Mouse (Mus musculus): Measurements from ENCODE around the gene Rad51b. TPM values are rescaled to one million over a fixed set of nuclear protein-coding genes. Genes with fewer than 3 reads are reported as not detected.

Gene Rad51b
- total and polyA plus RNA-seq, 2 experiments from 2014 or later = 1.4 to 1.8 TPM

- Histone ChIP-seq H3K4me1 (ENCODE audit: control insufficient read depth, insufficient read depth) (0 out of 2 replicates have a peak, but pooled peaks cover 5% of the 10 kb centered on the region), H3K9me3 (replicated peaks; ENCODE audit: control insufficient read depth, low read length) (no peaks in the 10 kb centered on the region), H3K27ac (ENCODE audit: low read depth) (peak overlapping the region; percentile 70), H3K4me3 (ENCODE audit: low read depth, low read length) (no peak overlapping the region), H3K27me3 (ENCODE audit: control insufficient read depth, insufficient read depth, low read length) (no peaks in the 10 kb centered on the region), H3K36me3 (replicated peaks; ENCODE audit: control insufficient read depth, insufficient read depth, low read length) (no peaks in the 10 kb centered on the region), H3K4me2 (ENCODE audit: low read depth, low read length) (no peak overlapping the region), H3K9ac (replicated peaks; ENCODE audit: low read depth, low read length) (0 out of 2 replicates have a peak overlapping the region, but pooled peaks have one; percentile 5)
- 51% methylated on average over 11 of the region's 11 CpGs for WGBS
- no peak for TF ChIP-seq CTCF (IDR thresholded peaks at IDR 0.05; ENCODE audit: low read depth)
- no peak for TF ChIP-seq EP300 (IDR thresholded peaks at IDR 0.05; ENCODE audit: low read depth)
- ATAC-seq (ENCODE audit: insufficient read depth, low read depth) = no peak
- DNase-seq (ENCODE audit: low spot score) = no peak
These were observed 214.5 kb downstream of the Rad51b start for GRCm38 (mm10) chr12:79511454-79512204.

GRCm38 (mm10) chr12:79512205-79512886 lies 215.3 kb downstream of the Rad51b start:
- ATAC-seq (ENCODE audit: insufficient read depth, low read depth) (no peak), DNase-seq (ENCODE audit: low spot score) (no peak)
- 72% methylated on average over 10 of the region's 10 CpGs for WGBS
- no peaks in the 10 kb centered on the region for H3K9me3 ChIP-seq (replicated peaks; ENCODE audit: control insufficient read depth, low read length)
- no peak overlapping the region for H3K4me2 ChIP-seq (ENCODE audit: low read depth, low read length)
- H3K4me3 ChIP-seq (ENCODE audit: low read depth, low read length) = no peak overlapping the region
- H3K27me3 ChIP-seq (ENCODE audit: control insufficient read depth, insufficient read depth, low read length) = no peaks in the 10 kb centered on the region
- 0 out of 2 replicates have a peak, but pooled peaks cover 5% of the 10 kb centered on the region for H3K4me1 ChIP-seq (ENCODE audit: control insufficient read depth, insufficient read depth)
- peak overlapping the region; percentile 70 for H3K27ac ChIP-seq (ENCODE audit: low read depth)
- no peaks in the 10 kb centered on the region for H3K36me3 ChIP-seq (replicated peaks; ENCODE audit: control insufficient read depth, insufficient read depth, low read length)
- TF ChIP-seq CTCF (IDR thresholded peaks at IDR 0.05; ENCODE audit: low read depth) = no peak
- no peak for TF ChIP-seq EP300 (IDR thresholded peaks at IDR 0.05; ENCODE audit: low read depth)
- H3K9ac ChIP-seq (replicated peaks; ENCODE audit: low read depth, low read length) = no peak overlapping the region

- H3K4me3 ChIP-seq (ENCODE audit: low read depth, low read length) = no peak overlapping the region
- H3K36me3 ChIP-seq (replicated peaks; ENCODE audit: control insufficient read depth, insufficient read depth, low read length) = no peaks in the 10 kb centered on the region
- no peaks in the 10 kb centered on the region for H3K9me3 ChIP-seq (replicated peaks; ENCODE audit: control insufficient read depth, low read length)
- no peak overlapping the region for H3K27ac ChIP-seq (ENCODE audit: low read depth)
- H3K9ac ChIP-seq (replicated peaks; ENCODE audit: low read depth, low read length) = no peak overlapping the region
- ATAC-seq (ENCODE audit: insufficient read depth, low read depth) (no peak), DNase-seq (ENCODE audit: low spot score) (no peak)
- no peaks in the 10 kb centered on the region for H3K27me3 ChIP-seq (ENCODE audit: control insufficient read depth, insufficient read depth, low read length)
- H3K4me1 ChIP-seq (ENCODE audit: control insufficient read depth, insufficient read depth) = 0 out of 2 replicates have a peak, but pooled peaks cover 5% of the 10 kb centered on the region
- 70% methylated on average over 5 of the region's 5 CpGs for WGBS
- H3K4me2 ChIP-seq (ENCODE audit: low read depth, low read length) = no peak overlapping the region
- no peak for TF ChIP-seq EP300 (IDR thresholded peaks at IDR 0.05; ENCODE audit: low read depth)
- TF ChIP-seq CTCF (IDR thresholded peaks at IDR 0.05; ENCODE audit: low read depth) = no peak
These were observed 216.1 kb downstream of the Rad51b start for GRCm38 (mm10) chr12:79512982-79513681.

- H3K4me1 ChIP-seq (ENCODE audit: control insufficient read depth, insufficient read depth) = 0 out of 2 replicates have a peak, but pooled peaks cover 5% of the 10 kb centered on the region
- H3K27ac ChIP-seq (ENCODE audit: low read depth) = no peak overlapping the region
- no peak overlapping the region for H3K4me2 ChIP-seq (ENCODE audit: low read depth, low read length)
- H3K27me3 ChIP-seq (ENCODE audit: control insufficient read depth, insufficient read depth, low read length) = no peaks in the 10 kb centered on the region
- no peak for DNase-seq (ENCODE audit: low spot score)
- no peak overlapping the region for H3K4me3 ChIP-seq (ENCODE audit: low read depth, low read length)
- WGBS = 83% methylated on average over 3 of the region's 3 CpGs
- no peak for ATAC-seq (ENCODE audit: insufficient read depth, low read depth)
- H3K9me3 ChIP-seq (replicated peaks; ENCODE audit: control insufficient read depth, low read length) = no peaks in the 10 kb centered on the region
- H3K36me3 ChIP-seq (replicated peaks; ENCODE audit: control insufficient read depth, insufficient read depth, low read length) = no peaks in the 10 kb centered on the region
- no peak overlapping the region for H3K9ac ChIP-seq (replicated peaks; ENCODE audit: low read depth, low read length)
- TF ChIP-seq CTCF (IDR thresholded peaks at IDR 0.05; ENCODE audit: low read depth) = no peak
- no peak for TF ChIP-seq EP300 (IDR thresholded peaks at IDR 0.05; ENCODE audit: low read depth)
These were observed 217.6 kb downstream of the Rad51b start for GRCm38 (mm10) chr12:79514680-79515079.

- no peaks in the 10 kb centered on the region for H3K27me3 ChIP-seq (ENCODE audit: control insufficient read depth, insufficient read depth, low read length)
- H3K9me3 ChIP-seq (replicated peaks; ENCODE audit: control insufficient read depth, low read length) = no peaks in the 10 kb centered on the region
- H3K27ac ChIP-seq (ENCODE audit: low read depth) = no peak overlapping the region
- ATAC-seq (ENCODE audit: insufficient read depth, low read depth) (no peak), DNase-seq (ENCODE audit: low spot score) (no peak)
- TF ChIP-seq CTCF (IDR thresholded peaks at IDR 0.05; ENCODE audit: low read depth) (no peak), EP300 (IDR thresholded peaks at IDR 0.05; ENCODE audit: low read depth) (no peak)
- no peak overlapping the region for H3K4me2 ChIP-seq (ENCODE audit: low read depth, low read length)
- H3K4me1 ChIP-seq (ENCODE audit: control insufficient read depth, insufficient read depth) = no peaks in the 10 kb centered on the region
- H3K36me3 ChIP-seq (replicated peaks; ENCODE audit: control insufficient read depth, insufficient read depth, low read length) = no peaks in the 10 kb centered on the region
- WGBS = 29% methylated on average over 1 of the region's 1 CpGs
- H3K9ac ChIP-seq (replicated peaks; ENCODE audit: low read depth, low read length) = no peak overlapping the region
- no peak overlapping the region for H3K4me3 ChIP-seq (ENCODE audit: low read depth, low read length)
These were observed 225.3 kb downstream of the Rad51b start for GRCm38 (mm10) chr12:79522374-79522773.
